Mouse (Mus musculus) limb, embryonic 12.5 days (tissue): Measurements from ENCODE around the gene Efcab6. TPM values are rescaled to one million over a fixed set of nuclear protein-coding genes. Genes with fewer than 3 reads are reported as not detected.

Source experiments
- ATAC-seq: fragments of 200-750 bp; cut with Nextera tagmentation; 2 replicates; pipeline ENCODE4 v1.8.0; 2017; ENCODE audit warnings: low read depth, moderate TSS enrichment; ENCODE audit not compliant: insufficient number of reproducible peaks, insufficient read depth, low FRiP score, low TSS enrichment
- H3K27ac ChIP-seq: fragments of 300-500 bp; sonication (generic); 2 replicates; pipeline ENCODE4 v1.5.1; 2016; ENCODE audit warnings: mild to moderate bottlenecking, moderate library complexity
- H3K27me3 ChIP-seq: fragments of 300-500 bp; sonication (generic); 2 replicates; pipeline ENCODE4 v1.6.1; 2016; ENCODE audit warnings: mild to moderate bottlenecking, moderate library complexity
- H3K36me3 ChIP-seq: fragments of 300-500 bp; sonication (generic); 2 replicates; pipeline ENCODE4 v1.6.1; 2016; ENCODE audit warnings: mild to moderate bottlenecking, moderate library complexity
- H3K4me1 ChIP-seq: fragments of 300-500 bp; sonication (generic); replicated peaks from 2 replicates; pipeline ENCODE4 v1.6.1; 2016
- H3K4me2 ChIP-seq: fragments of 300-500 bp; sonication (generic); 2 replicates; pipeline ENCODE4 v1.6.1; 2016; ENCODE audit warnings: mild to moderate bottlenecking, moderate library complexity
- H3K4me3 ChIP-seq: fragments of 300-500 bp; sonication (generic); replicated peaks from 2 replicates; pipeline ENCODE4 v1.5.1; 2016; ENCODE audit warnings: mild to moderate bottlenecking
- H3K9ac ChIP-seq: fragments of 300-500 bp; sonication (generic); replicated peaks from 2 replicates; pipeline ENCODE4 v1.6.1; 2016; ENCODE audit warnings: mild to moderate bottlenecking, moderate library complexity
- H3K9me3 ChIP-seq: fragments of 300-500 bp; sonication (generic); 2 replicates; pipeline ENCODE4 v1.6.1; 2016; ENCODE audit warnings: mild to moderate bottlenecking, moderate library complexity
- WGBS: fragments of 180-500 bp; shearing (Covaris S2); methylation state at CpG from one replicate; pipeline ENCODE4 v1.1.7; 2016; 5-methylcytosine and 5-hydroxymethylcytosine counted together
- polyA plus RNA-seq: library from polyadenylated mRNA; unstranded; fragments of >200 nt; fragmentation: Nextera tagmentation; extraction: Ambion mirVana; gene quantifications from 2 replicates; pipeline ENCODE4 v1.2.1, GENCODE M21; 2016

Efcab6 gene
- polyA plus RNA-seq, 1 experiment from 2014 or later: 0.08 TPM

DNA sequence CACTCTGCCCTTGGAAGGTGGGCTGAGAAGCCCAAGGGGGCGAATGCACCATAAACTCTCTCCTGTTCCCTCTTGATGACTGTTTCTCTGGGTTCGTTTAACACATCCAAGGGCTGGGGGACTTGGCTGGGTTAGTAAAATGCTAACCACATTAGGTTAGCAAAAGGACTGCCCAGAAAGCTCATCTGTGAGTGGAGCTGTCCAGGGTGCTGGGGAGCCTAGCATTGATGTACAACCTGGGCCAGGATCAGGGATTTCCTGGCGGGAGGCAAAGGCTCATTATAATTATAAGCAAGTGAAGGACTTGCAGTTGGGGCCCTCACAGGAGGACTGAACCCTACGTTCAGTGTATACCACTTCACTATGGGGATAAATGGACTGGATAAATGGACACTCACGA lies 185.3 kb downstream of the Efcab6 start:
- no peaks in the 10 kb centered on the region for H3K9me3 ChIP-seq
- H3K36me3 ChIP-seq: no peaks in the 10 kb centered on the region
- 21% methylated on average over 5 of the region's 5 CpGs for WGBS
- no peak overlapping the region for H3K9ac ChIP-seq
- no peaks in the 10 kb centered on the region for H3K4me1 ChIP-seq
- no peak overlapping the region for H3K27ac ChIP-seq
- no peak for ATAC-seq
- no peak overlapping the region for H3K4me3 ChIP-seq
- no peak overlapping the region for H3K4me2 ChIP-seq
- H3K27me3 ChIP-seq: peaks cover 5% of the 10 kb centered on the region

DNA sequence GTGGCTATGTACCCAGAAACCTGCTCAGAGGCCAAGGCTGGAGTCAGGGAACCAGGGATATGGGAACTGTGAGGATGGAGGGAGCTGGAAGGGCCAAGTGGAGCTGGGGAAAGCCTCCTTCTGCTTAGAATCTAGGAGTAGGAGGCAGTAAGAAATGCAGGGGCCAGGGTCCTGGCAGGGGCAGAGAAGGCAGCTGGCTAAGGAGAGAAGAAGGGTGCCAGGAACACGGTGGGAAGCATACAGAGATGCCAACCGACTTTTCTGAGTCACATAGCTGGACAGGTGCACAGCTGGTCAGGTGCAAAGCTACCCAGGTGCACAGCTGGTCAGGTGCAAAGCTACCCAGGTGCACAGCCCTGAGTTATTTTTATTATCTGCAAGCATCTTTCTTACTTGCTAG lies 187.3 kb downstream of the Efcab6 start:
- H3K9ac ChIP-seq: no peak overlapping the region
- no peak for ATAC-seq
- no peaks in the 10 kb centered on the region for H3K36me3 ChIP-seq
- no peak overlapping the region for H3K27ac ChIP-seq
- 73% methylated on average over 2 of the region's 2 CpGs for WGBS
- H3K4me1 ChIP-seq: no peaks in the 10 kb centered on the region
- H3K4me3 ChIP-seq: no peak overlapping the region
- no peak overlapping the region for H3K4me2 ChIP-seq
- H3K9me3 ChIP-seq: no peaks in the 10 kb centered on the region
- H3K27me3 ChIP-seq: peaks cover 10% of the 10 kb centered on the region

DNA sequence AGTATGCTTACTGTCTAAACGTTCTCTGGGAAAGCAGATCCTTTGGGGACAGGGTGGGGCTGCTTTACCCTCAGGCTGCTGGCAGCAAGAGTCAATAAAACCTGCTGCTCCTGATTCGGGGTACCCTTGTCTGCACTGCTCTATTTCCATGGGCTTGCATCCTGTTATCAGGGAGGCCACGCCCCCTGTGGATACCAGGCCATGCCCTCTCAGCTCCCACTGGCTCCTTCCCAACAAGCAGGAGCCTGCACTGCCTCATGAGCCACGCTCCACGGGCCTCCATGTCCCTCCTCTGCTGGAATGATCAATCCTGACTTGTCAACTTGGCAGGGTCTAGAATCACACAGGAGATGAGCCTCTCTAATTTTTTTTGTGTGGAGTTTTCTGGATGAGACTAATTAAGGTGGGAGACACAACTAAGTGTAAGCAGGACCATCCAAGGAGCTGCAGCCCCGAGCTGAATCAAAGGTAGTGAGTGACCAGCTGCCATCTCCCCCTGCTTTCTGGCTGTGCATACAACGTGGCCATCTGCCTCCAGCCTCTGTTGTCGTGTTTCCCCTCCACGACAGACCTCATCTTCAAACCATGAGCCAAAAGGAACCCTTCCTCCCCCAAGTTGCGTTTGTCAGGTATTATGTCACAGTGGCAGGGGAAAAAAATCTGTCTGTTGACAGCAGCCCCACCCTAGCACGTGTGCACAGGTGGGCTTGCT lies 187.9 kb downstream of the Efcab6 start:
- Histone ChIP-seq H3K4me3 (no peak overlapping the region), H3K4me2 (no peak overlapping the region), H3K27me3 (peaks cover 7% of the 10 kb centered on the region), H3K9ac (no peak overlapping the region), H3K36me3 (no peaks in the 10 kb centered on the region), H3K9me3 (no peaks in the 10 kb centered on the region), H3K27ac (no peak overlapping the region), H3K4me1 (no peaks in the 10 kb centered on the region)
- ATAC-seq: no peak
- 49% methylated on average over 11 of the region's 11 CpGs for WGBS

DNA sequence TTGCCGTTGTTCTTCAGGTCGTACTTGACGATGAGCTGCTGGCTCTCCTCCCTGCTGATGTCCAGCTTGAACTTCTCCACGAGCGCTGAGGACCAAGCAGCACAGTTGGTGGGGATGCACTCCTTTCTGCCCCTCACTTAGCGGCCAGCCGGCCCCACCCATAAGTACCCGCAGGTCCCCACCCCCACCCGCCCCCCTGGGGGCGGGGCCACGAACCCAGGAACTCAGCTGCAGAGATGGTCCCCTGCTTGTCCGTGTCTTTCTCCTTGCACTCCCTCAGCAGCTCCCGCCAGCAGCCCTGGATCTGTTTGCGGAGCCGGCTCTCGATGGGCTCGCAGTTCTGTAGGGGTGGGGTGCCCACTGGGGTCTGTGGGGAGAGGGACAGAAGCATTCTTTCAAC lies 194.2 kb downstream of the Efcab6 start:
- H3K27ac ChIP-seq: no peak overlapping the region
- no peaks in the 10 kb centered on the region for H3K9me3 ChIP-seq
- peak overlapping the region; percentile 33 for H3K4me2 ChIP-seq
- no peak overlapping the region for H3K9ac ChIP-seq
- H3K27me3 ChIP-seq: peaks cover 36% of the 10 kb centered on the region
- H3K4me1 ChIP-seq: no peaks in the 10 kb centered on the region; the same call in 1 of the 2 replicates
- ATAC-seq: no peak
- H3K4me3 ChIP-seq: no peak overlapping the region
- no peaks in the 10 kb centered on the region for H3K36me3 ChIP-seq
- WGBS: 8% methylated on average over 17 of the region's 17 CpGs

DNA sequence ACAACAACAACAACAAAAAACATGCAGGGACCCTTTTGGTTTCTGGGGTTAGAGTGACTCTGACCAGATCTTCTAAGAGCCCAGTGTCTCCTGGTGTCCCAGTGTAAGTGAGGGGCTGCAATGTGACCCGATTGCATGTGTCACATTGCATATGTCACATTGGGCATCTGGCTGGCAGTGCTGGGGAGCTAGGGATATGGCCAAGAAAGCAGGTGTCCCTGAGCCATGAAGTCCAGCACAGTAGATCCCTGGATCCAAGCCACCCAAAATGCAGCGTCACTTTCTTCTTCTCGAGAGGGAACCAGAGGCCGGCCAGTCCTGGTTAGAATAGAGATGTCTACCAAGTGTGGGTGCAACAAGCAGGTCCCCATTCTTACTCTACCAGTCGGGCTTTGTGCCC lies 199.6 kb downstream of the Efcab6 start:
- Histone ChIP-seq H3K36me3 (no peaks in the 10 kb centered on the region), H3K27ac (no peak overlapping the region), H3K9me3 (no peaks in the 10 kb centered on the region), H3K4me1 (no peaks in the 10 kb centered on the region), H3K4me2 (no peak overlapping the region), H3K27me3 (peaks cover 17% of the 10 kb centered on the region), H3K4me3 (no peak overlapping the region), H3K9ac (no peak overlapping the region)
- 91% methylated on average over 5 of the region's 5 CpGs for WGBS
- no peak for ATAC-seq

DNA sequence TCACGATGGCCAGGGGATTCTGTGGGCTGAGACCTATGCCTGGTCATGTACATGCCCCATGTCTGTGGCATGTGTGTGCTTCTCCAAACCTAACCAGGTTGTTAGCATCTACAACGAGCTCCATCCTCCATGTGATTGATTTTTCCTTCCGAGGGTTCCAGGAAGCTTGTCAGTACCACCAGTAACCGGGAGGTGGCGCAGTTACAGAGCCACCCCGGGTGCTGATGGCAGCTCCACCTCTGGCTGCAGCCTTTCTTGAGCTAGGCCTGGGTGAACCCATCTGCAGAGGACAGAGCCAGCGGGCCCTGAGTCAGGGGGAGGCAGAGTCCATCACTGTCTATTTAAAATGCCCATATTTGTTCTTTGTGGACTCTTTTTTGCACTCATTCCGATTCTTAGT lies 208.1 kb downstream of the Efcab6 start:
- no peak for ATAC-seq
- H3K4me2 ChIP-seq: no peak overlapping the region
- H3K27me3 ChIP-seq: no peaks in the 10 kb centered on the region
- no peak overlapping the region for H3K27ac ChIP-seq
- H3K4me1 ChIP-seq: no peaks in the 10 kb centered on the region
- no peaks in the 10 kb centered on the region for H3K36me3 ChIP-seq
- no peak overlapping the region for H3K4me3 ChIP-seq
- no peaks in the 10 kb centered on the region for H3K9me3 ChIP-seq
- WGBS: 22% methylated on average over 8 of the region's 8 CpGs
- no peak overlapping the region for H3K9ac ChIP-seq

DNA sequence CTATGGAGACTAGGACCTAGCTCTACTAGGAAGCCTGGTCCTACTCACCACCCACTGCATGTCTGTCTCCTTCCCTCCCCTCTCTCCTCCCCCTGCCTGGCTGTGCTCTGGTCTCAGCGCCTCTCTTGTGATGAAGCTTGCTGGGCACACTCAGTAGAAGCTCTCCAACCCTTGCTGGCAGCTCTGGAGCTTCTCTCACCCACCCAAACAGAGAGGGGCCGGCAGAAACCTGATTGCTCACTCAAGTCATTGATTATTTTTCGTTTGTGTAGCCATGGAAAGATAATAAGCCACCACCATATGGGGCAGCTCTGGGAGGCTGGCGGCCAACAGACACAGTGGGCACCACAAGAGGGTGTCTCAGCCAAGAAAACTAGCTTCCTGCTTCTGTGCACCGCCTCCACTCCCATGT lies 211.8 kb downstream of the Efcab6 start:
- H3K27me3 ChIP-seq: no peaks in the 10 kb centered on the region
- no peaks in the 10 kb centered on the region for H3K9me3 ChIP-seq
- no peak overlapping the region for H3K27ac ChIP-seq
- no peak overlapping the region for H3K4me2 ChIP-seq
- ATAC-seq: no peak
- H3K4me1 ChIP-seq: no peaks in the 10 kb centered on the region
- no peaks in the 10 kb centered on the region for H3K36me3 ChIP-seq
- H3K9ac ChIP-seq: no peak overlapping the region
- H3K4me3 ChIP-seq: no peak overlapping the region
- 72% methylated on average over 5 of the region's 5 CpGs for WGBS

DNA sequence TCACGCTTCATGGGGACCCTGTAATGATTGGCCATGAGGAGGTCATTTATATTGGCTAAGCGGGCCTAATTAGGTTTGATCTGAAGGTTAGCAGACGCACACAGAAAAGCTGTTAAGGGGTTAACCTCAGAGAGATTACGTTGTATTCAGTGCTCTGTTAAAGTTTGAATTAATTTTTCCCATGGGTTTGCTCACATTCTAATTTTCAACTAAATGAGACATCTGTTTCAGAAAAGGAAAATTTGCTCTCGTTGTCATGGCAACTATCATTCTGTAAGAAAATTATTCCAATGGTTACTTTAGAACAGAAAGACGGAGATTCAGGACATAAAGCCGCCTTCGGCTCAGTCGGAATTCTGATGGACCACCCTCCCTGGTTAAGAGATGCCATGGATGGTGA lies 217.0 kb downstream of the Efcab6 start:
- ATAC-seq: no peak
- no peaks in the 10 kb centered on the region for H3K9me3 ChIP-seq
- H3K4me3 ChIP-seq: no peak overlapping the region
- H3K9ac ChIP-seq: no peak overlapping the region
- H3K4me1 ChIP-seq: no peaks in the 10 kb centered on the region
- no peaks in the 10 kb centered on the region for H3K36me3 ChIP-seq
- peaks cover 10% of the 10 kb centered on the region for H3K27me3 ChIP-seq
- no peak overlapping the region for H3K27ac ChIP-seq
- 72% methylated on average over 9 of the region's 9 CpGs for WGBS
- H3K4me2 ChIP-seq: no peak overlapping the region

DNA sequence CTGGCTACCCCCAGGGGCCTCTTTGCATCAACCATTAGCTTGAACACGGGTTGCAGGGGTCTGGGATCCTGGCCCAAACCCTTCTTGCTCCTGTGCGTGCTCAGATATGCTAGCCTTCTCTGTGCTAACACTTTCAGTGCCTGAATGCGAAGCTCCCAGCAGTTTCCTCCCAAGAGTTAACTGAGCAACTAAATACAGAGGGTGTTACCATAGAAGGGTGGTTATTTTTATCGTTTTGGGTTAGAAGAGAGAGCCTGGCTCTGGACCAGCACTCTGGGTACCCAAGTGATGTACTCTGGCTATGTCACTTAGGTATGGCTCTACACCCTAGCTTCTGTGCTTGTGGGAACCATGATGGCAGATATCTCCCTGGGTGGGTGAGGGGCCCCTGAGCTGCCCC lies 217.7 kb downstream of the Efcab6 start:
- Histone ChIP-seq H3K4me2 (no peak overlapping the region), H3K9ac (no peak overlapping the region), H3K4me3 (no peak overlapping the region), H3K4me1 (no peaks in the 10 kb centered on the region), H3K27me3 (peaks cover 11% of the 10 kb centered on the region), H3K36me3 (no peaks in the 10 kb centered on the region), H3K27ac (no peak overlapping the region), H3K9me3 (no peaks in the 10 kb centered on the region)
- WGBS: 76% methylated on average over 4 of the region's 4 CpGs
- no peak for ATAC-seq

DNA sequence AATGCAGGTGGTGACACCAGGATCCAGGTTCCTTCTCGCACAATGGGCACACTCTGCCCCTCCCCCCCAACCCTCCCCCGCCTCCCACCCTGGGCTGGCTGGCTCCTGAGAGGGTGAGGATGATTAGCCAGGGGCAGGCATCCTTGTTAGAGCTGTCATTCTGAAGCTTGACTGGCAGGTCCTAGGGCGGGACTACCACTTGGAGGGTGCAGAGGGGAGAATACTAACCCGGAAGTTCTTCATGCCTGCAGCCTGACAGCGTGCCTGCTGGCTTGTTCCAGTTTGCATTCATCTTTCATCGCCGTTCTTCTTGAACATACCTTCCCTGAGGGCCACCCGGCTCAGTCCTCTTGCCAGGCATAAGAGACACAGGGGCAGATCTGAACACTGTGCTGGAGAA lies 218.6 kb downstream of the Efcab6 start:
- Histone ChIP-seq H3K27me3 (peaks cover 21% of the 10 kb centered on the region), H3K4me3 (no peak overlapping the region), H3K27ac (no peak overlapping the region), H3K9ac (no peak overlapping the region), H3K4me2 (no peak overlapping the region), H3K36me3 (no peaks in the 10 kb centered on the region), H3K9me3 (no peaks in the 10 kb centered on the region), H3K4me1 (no peaks in the 10 kb centered on the region)
- ATAC-seq: no peak
- 34% methylated on average over 8 of the region's 8 CpGs for WGBS

DNA sequence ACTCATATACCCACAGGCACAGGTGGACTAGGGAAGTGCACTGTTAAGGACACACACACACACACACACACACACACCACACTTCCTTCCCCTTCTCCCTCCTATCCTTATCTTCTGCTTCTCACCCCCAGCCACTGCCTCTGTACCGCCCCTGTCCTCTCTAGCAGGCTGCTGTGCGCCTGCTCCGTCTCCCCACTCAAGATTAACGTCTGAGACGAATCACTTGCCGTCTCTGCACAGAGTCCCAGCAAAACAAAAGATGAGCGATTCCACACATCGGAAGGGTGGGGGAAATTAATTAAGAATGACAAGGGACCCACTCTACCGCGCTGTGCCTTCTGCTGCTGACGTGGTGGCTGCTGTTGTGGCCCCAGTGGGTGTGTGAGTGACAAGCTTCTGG lies 219.4 kb downstream of the Efcab6 start:
- Histone ChIP-seq H3K4me2 (no peak overlapping the region), H3K36me3 (no peaks in the 10 kb centered on the region), H3K9me3 (no peaks in the 10 kb centered on the region), H3K9ac (no peak overlapping the region), H3K4me1 (no peaks in the 10 kb centered on the region), H3K4me3 (no peak overlapping the region), H3K27ac (no peak overlapping the region), H3K27me3 (peaks cover 29% of the 10 kb centered on the region)
- WGBS: 74% methylated on average over 11 of the region's 11 CpGs
- no peak for ATAC-seq
